Comparison of ENCODE assay signal across 8 mouse cellular contexts in the genomic region with DNA sequence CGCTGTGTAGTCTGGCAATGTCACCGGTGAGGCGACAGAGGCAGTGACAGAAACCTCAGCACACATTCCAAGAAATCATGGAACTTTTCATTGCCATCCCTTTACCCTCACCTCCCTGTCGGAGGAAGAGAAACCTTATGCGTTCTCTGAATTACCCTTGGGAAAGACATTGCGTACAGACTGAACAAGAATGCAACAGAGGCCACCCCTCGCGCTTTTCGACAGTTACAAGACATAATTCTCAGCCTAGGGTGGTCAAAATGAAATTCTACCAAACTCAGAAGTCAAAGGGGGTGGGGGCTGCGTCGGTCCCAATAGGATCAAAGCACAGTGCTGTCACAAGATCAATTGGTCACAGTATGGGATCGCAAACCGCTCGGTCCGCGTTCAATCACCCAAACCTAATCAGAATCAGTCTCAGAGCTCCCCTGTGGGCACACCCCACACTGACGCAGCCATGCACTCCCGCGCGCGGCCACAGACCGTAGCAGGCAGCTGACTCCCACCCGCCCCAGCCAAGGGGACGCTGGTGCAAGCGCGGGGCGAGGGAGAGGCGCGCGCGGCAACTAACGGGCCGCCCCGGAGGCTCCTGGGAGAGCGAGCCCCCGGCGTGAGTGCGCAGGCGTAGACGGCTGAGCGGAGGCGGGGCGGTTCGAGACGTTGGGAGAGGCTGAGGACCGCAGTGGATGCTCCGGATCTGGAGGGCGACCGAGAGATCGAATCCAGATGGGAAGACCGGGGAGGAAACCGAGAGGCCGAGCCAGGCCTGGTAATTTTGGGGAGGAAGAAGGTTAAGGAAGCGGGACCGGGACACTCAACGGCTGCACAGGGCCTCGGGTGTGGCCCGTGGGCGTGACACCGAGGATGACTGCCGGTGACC. TPM values are rescaled to one million over a fixed set of nuclear protein-coding genes. Genes with fewer than 3 reads are reported as not detected.
DNase-seq lines count a peak whose midpoint lies in the region; ATAC-seq lines count a peak whose summit lies in the region.

A gene (plus strand): TSS at position 635 of the 880 bp plus-strand sequence.

- peak within 1 kb of the TSS; percentile 87 for H3K27ac ChIP-seq in hindbrain, embryonic 16.5 days (ENCODE audit: low read depth, low read length)

- peaks cover 2% of the 10 kb centered on the region; the same call in 1 of the 2 replicates for H3K36me3 ChIP-seq in hindbrain, embryonic 16.5 days (ENCODE audit: control insufficient read depth, insufficient read depth, low read length)

- no peaks in the 10 kb centered on the region for H3K9me3 ChIP-seq in hindbrain, embryonic 16.5 days (ENCODE audit: control insufficient read depth, low read length)

- peaks cover 8% of the 10 kb centered on the region for H3K4me1 ChIP-seq in hindbrain, embryonic 16.5 days (ENCODE audit: control insufficient read depth, insufficient read depth, low read depth, low read length)

- H3K4me3 ChIP-seq in hindbrain, embryonic 16.5 days (ENCODE audit: low read length), result peak within 1 kb of the TSS; percentile 66

- under 1% methylated on average over 61 of the region's 61 CpGs for WGBS in hindbrain, embryonic 16.5 days

- no peaks in the 10 kb centered on the region for H3K27me3 ChIP-seq in hindbrain, embryonic 16.5 days (replicated peaks; ENCODE audit: control insufficient read depth, insufficient read depth, low read length)

- peak within 1 kb of the TSS; percentile 84 for H3K9ac ChIP-seq in hindbrain, embryonic 16.5 days (ENCODE audit: low read depth, low read length)

- H3K4me2 ChIP-seq in hindbrain, embryonic 16.5 days (ENCODE audit: low read length), result peak within 1 kb of the TSS; percentile 89

- ATAC-seq in hindbrain, embryonic 16.5 days, result peak; percentile 98

- peak; percentile 97 for DNase-seq in ZHBTc4 (ENCODE audit: low read depth, low spot score)
- peak; percentile 71 to 87 for DNase-seq in cerebellum, postnatal 4 days (ENCODE audit: low spot score in 2 of 2)
- peak; percentile 89 for DNase-seq in gastrocnemius, adult 18-20 months (ENCODE audit: low spot score)
- DNase-seq in left cerebral cortex, adult 18-20 months (ENCODE audit: low spot score in 2 of 2), result peak; percentile 91 to 94
- DNase-seq in lung, postnatal 4 days, result peak; percentile 92 to 93
- peak; percentile 96 for DNase-seq in retina, postnatal 1 day
- DNase-seq in thymus, postnatal 4 days, result peak; percentile 94

RNA-seq across cellular contexts. Expression of the gene that starts here (rescaled TPM):
- 1 to 10 TPM; 1.3 TPM for total RNA-seq in gastrocnemius, adult 18-20 months (2021)
- 23.7 and 26.9 TPM in 2 replicates for polyA plus RNA-seq in hindbrain, embryonic 16.5 days (2015; fragmentation: Nextera tagmentation; extraction: Ambion mirVana)
- total RNA-seq in left cerebral cortex, adult 18-20 months (2021), result 10 to 100 TPM; 31.3 to 36.0 TPM

Comparison
In these comparisons a context has a peak if more than half of its experiments do, and no peak if none do; other contexts are left out.
1. Peak in every context shown above with its lines: DNase-seq, ATAC-seq, H3K4me3 ChIP-seq and H3K27ac ChIP-seq.
2. RNA of the gene that starts here (total RNA-seq): 31.3 to 36.0 TPM in left cerebral cortex, adult 18-20 months; 1.3 TPM in gastrocnemius, adult 18-20 months; every median in the first group is over 10 times any median in the second.